Mouse (Mus musculus) myocyte (in vitro differentiated cells): Measurements from ENCODE around the gene Prss30.

ENCODE experiments used
- CEBPB ChIP-seq: IDR thresholded peaks from 2 replicates; pipeline ENCODE4 v1.6.1; 2011; ENCODE audit warnings: mild to moderate bottlenecking, moderate library complexity; ENCODE audit not compliant: poor library complexity, insufficient read depth, severe bottlenecking
- E2F4 ChIP-seq: IDR thresholded peaks from one replicate; pipeline ENCODE4 v1.6.1; 2011; ENCODE audit warnings: mild to moderate bottlenecking, control low read depth, moderate library complexity; ENCODE audit not compliant: insufficient read depth
- MAX ChIP-seq: IDR thresholded peaks from one replicate; pipeline ENCODE4 v1.6.1; 2011; ENCODE audit warnings: low read depth, mild to moderate bottlenecking, control low read depth
- MYOD1 ChIP-seq, 3 experiments: IDR thresholded peaks; one replicate each; pipeline ENCODE4 v1.6.1; 2011; ENCODE audit warnings: control low read depth in 2 of 3, low read depth in 2 of 3, mild to moderate bottlenecking in 2 of 3, moderate library complexity in 1 of 3; ENCODE audit not compliant: insufficient read length in 2 of 3, control insufficient read depth in 1 of 3
- MYOG ChIP-seq, 3 experiments: IDR thresholded peaks; one replicate each; pipeline ENCODE4 v1.6.1; 2011; ENCODE audit warnings: control low read depth in 2 of 3, low read depth in 2 of 3, mild to moderate bottlenecking in 2 of 3; ENCODE audit not compliant: insufficient read length in 2 of 3, control insufficient read depth in 1 of 3, insufficient read depth in 1 of 3
- POLR2A ChIP-seq: IDR thresholded peaks from one replicate; pipeline ENCODE4 v1.6.1; 2011; ENCODE audit warnings: low read depth, mild to moderate bottlenecking, control low read depth, moderate library complexity; ENCODE audit not compliant: insufficient read length
- POLR2AphosphoS2 ChIP-seq: IDR thresholded peaks from one replicate; pipeline ENCODE4 v1.6.1; 2011; ENCODE audit warnings: low read depth, control low read depth; ENCODE audit not compliant: insufficient read length
- REST ChIP-seq: IDR thresholded peaks from one replicate; pipeline ENCODE4 v1.6.1; 2011; ENCODE audit warnings: mild to moderate bottlenecking, control low read depth, moderate library complexity; ENCODE audit not compliant: insufficient read depth, insufficient read length
- SRF ChIP-seq: IDR thresholded peaks from one replicate; pipeline ENCODE4 v1.6.1; 2011; ENCODE audit warnings: low read depth; ENCODE audit not compliant: control insufficient read depth, insufficient read length
- TCF12 ChIP-seq: IDR thresholded peaks from one replicate; pipeline ENCODE4 v1.6.1; 2011; ENCODE audit warnings: mild to moderate bottlenecking, control low read depth; ENCODE audit not compliant: poor library complexity, insufficient read depth, severe bottlenecking
- TCF3 ChIP-seq: IDR thresholded peaks from one replicate; pipeline ENCODE4 v1.6.1; 2011; ENCODE audit warnings: low read depth, control low read depth; ENCODE audit not compliant: insufficient read length
- USF1 ChIP-seq: IDR thresholded peaks from one replicate; pipeline ENCODE4 v1.6.1; 2011; ENCODE audit warnings: low read depth, mild to moderate bottlenecking, control low read depth, moderate library complexity

DNA sequence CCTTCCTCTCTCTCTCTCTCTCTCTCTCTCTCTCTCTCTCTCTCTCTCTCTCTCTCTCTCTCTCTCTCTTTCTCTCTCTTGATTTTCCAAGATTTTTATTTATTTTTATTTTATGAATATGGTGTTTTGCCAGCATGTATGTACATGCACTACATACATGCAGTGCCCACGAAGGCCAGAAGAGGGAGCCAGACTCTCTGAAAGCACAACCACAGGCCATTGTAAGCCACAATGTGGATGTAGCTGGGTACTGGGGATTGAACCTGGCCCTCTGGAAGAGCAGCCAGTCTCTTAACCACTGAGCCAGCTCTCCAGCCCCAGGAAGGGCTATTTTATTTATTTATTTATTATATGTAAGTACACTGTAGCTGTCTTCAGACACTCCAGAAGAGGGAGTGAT lies 11.1 kb downstream of the Prss30 start:
- TF ChIP-seq CEBPB (no peak), POLR2A (no peak), MAX (no peak), E2F4 (no peak), TCF3 (no peak), USF1 (no peak), MYOD1 (IDR thresholded peaks at IDR 0.05; ENCODE audit: control insufficient read depth in 1 of 3, insufficient read length in 2 of 3, low read depth in 2 of 3) (no peak), REST (no peak), POLR2AphosphoS2 (no peak), MYOG (IDR thresholded peaks at IDR 0.05; ENCODE audit: control insufficient read depth in 1 of 3, insufficient read depth in 1 of 3, insufficient read length in 2 of 3, low read depth in 2 of 3) (no peak), TCF12 (no peak), SRF (no peak)
